Mouse (Mus musculus) ES-E14 (cell line): Measurements from ENCODE around the gene Olfr631.

Experiments
- CHD2 ChIP-seq: IDR thresholded peaks from 2 replicates; pipeline ENCODE4 v1.6.1; 2014; ENCODE audit warnings: mild to moderate bottlenecking, low read depth, low read length, inconsistent platforms
- HCFC1 ChIP-seq: IDR thresholded peaks from 2 replicates; pipeline ENCODE4 v1.6.1; 2012; ENCODE audit warnings: low read length, inconsistent platforms, borderline replicate concordance; ENCODE audit not compliant: insufficient read depth
- MAFK ChIP-seq: IDR thresholded peaks from 2 replicates; pipeline ENCODE4 v1.6.1; 2014; ENCODE audit warnings: mild to moderate bottlenecking, low read depth, low read length, inconsistent platforms; ENCODE audit not compliant: insufficient read depth
- ZC3H11A ChIP-seq: IDR thresholded peaks from 2 replicates; pipeline ENCODE4 v1.6.1; 2012; ENCODE audit warnings: low read depth, mild to moderate bottlenecking, inconsistent platforms, low read length, borderline replicate concordance
- ZNF384 ChIP-seq: IDR thresholded peaks from 2 replicates; pipeline ENCODE4 v1.6.1; 2012; ENCODE audit warnings: low read depth, low read length, inconsistent platforms

- no peak for TF ChIP-seq MAFK
- TF ChIP-seq ZC3H11A: no peak
- no peak for TF ChIP-seq ZNF384
- no peak for TF ChIP-seq CHD2
- no peak for TF ChIP-seq HCFC1
Measured at GRCm38 (mm10) chr7:103912969-103913511, 15.6 kb upstream of the Olfr631 start.
